Mouse (Mus musculus) ovary, adult 18-20 months (tissue): ENCODE measurements around the gene Slc8a1.

ENCODE experiments used
- DNase-seq: peaks from one replicate; pipeline ENCODE4 v3.0.0; 2022; ENCODE audit warnings: low spot score, mixed read lengths

Gene Slc8a1

GRCm38 (mm10) chr17:81576893-81577292 is 161.3 kb downstream of the Slc8a1 start:
- DNase-seq, result no peak

GRCm38 (mm10) chr17:81565634-81566372 is 172.4 kb downstream of the Slc8a1 start:
- DNase-seq, result no peak

- DNase-seq, result no peak
Observed at GRCm38 (mm10) chr17:81554052-81554734, 184.0 kb downstream of the Slc8a1 start.

- DNase-seq, result no peak
Observed at GRCm38 (mm10) chr17:81551856-81552635, 186.1 kb downstream of the Slc8a1 start.

GRCm38 (mm10) chr17:81550864-81551263 is 187.3 kb downstream of the Slc8a1 start:
- no peak for DNase-seq

GRCm38 (mm10) chr17:81548016-81548415 is 190.2 kb downstream of the Slc8a1 start:
- DNase-seq, result no peak

- peak; percentile 4 for DNase-seq
Observed at GRCm38 (mm10) chr17:81546525-81546924, 191.7 kb downstream of the Slc8a1 start.

GRCm38 (mm10) chr17:81546012-81546411 is 192.2 kb downstream of the Slc8a1 start:
- DNase-seq, result no peak

- DNase-seq, result no peak
Observed at GRCm38 (mm10) chr17:81544926-81545325, 193.3 kb downstream of the Slc8a1 start.

- no peak for DNase-seq
Observed at GRCm38 (mm10) chr17:81542313-81543185, 195.6 kb downstream of the Slc8a1 start.

- DNase-seq, result no peak
Observed at GRCm38 (mm10) chr17:81538163-81539160, 199.7 kb downstream of the Slc8a1 start.

- no peak for DNase-seq
Observed at GRCm38 (mm10) chr17:81536093-81536492, 202.1 kb downstream of the Slc8a1 start.

- no peak for DNase-seq
Observed at GRCm38 (mm10) chr17:81529849-81530248, 208.3 kb downstream of the Slc8a1 start.

- no peak for DNase-seq
Observed at GRCm38 (mm10) chr17:81528940-81529339, 209.2 kb downstream of the Slc8a1 start.

GRCm38 (mm10) chr17:81526463-81526862 is 211.7 kb downstream of the Slc8a1 start:
- DNase-seq, result no peak

- no peak for DNase-seq
Observed at GRCm38 (mm10) chr17:81524826-81525225, 213.4 kb downstream of the Slc8a1 start.

- no peak for DNase-seq
Observed at GRCm38 (mm10) chr17:81523943-81524342, 214.2 kb downstream of the Slc8a1 start.

GRCm38 (mm10) chr17:81518316-81519025 is 219.7 kb downstream of the Slc8a1 start:
- DNase-seq, result no peak

- no peak for DNase-seq
Observed at GRCm38 (mm10) chr17:81516155-81516554, 222.0 kb downstream of the Slc8a1 start.

- no peak for DNase-seq
Observed at GRCm38 (mm10) chr17:81514022-81514421, 224.2 kb downstream of the Slc8a1 start.
